Mouse (Mus musculus): ENCODE data around the gene Ttc17. TPM values are rescaled to one million over a fixed set of nuclear protein-coding genes. Genes with fewer than 3 reads are reported as not detected.
A peak's percentile ranks its signal among the peaks of the same experiment; 100 is the strongest.

Gene Ttc17
- total RNA-seq, 2 experiments from 2014 or later, result 32.7 to 35.5 TPM

- no peak for DNase-seq (ENCODE audit: extremely low spot score in 1 of 2, low spot score in 1 of 2)
Observed at GRCm38 (mm10) chr2:94302393-94302792, 104.1 kb downstream of the Ttc17 start.

- no peak for DNase-seq (ENCODE audit: extremely low spot score in 1 of 2, low spot score in 1 of 2)
Observed at GRCm38 (mm10) chr2:94301749-94302148, 104.7 kb downstream of the Ttc17 start.

GRCm38 (mm10) chr2:94297467-94297866 is 109.0 kb downstream of the Ttc17 start:
- no peak for DNase-seq (ENCODE audit: extremely low spot score in 1 of 2, low spot score in 1 of 2)

GRCm38 (mm10) chr2:94290483-94290882 is 116.0 kb downstream of the Ttc17 start:
- DNase-seq (ENCODE audit: extremely low spot score in 1 of 2, low spot score in 1 of 2), result peak; percentile 50 to 70

- DNase-seq (ENCODE audit: extremely low spot score in 1 of 2, low spot score in 1 of 2), result no peak
Observed at GRCm38 (mm10) chr2:94289659-94290058, 116.8 kb downstream of the Ttc17 start.

- DNase-seq (ENCODE audit: extremely low spot score in 1 of 2, low spot score in 1 of 2), result peak in 1 of 2 experiments; percentile 30
Observed at GRCm38 (mm10) chr2:94289169-94289568, 117.3 kb downstream of the Ttc17 start.

- DNase-seq (ENCODE audit: extremely low spot score in 1 of 2, low spot score in 1 of 2), result no peak
Observed at GRCm38 (mm10) chr2:94288086-94288485, 118.4 kb downstream of the Ttc17 start.

GRCm38 (mm10) chr2:94287435-94287834 is 119.1 kb downstream of the Ttc17 start:
- DNase-seq (ENCODE audit: extremely low spot score in 1 of 2, low spot score in 1 of 2), result no peak

- no peak for DNase-seq (ENCODE audit: extremely low spot score in 1 of 2, low spot score in 1 of 2)
Observed at GRCm38 (mm10) chr2:94283526-94283925, 123.0 kb downstream of the Ttc17 start.

GRCm38 (mm10) chr2:94279596-94279995 is 126.9 kb downstream of the Ttc17 start:
- no peak for DNase-seq (ENCODE audit: extremely low spot score in 1 of 2, low spot score in 1 of 2)

- DNase-seq (ENCODE audit: extremely low spot score in 1 of 2, low spot score in 1 of 2), result no peak
Observed at GRCm38 (mm10) chr2:94276103-94276502, 130.4 kb downstream of the Ttc17 start.

GRCm38 (mm10) chr2:94275658-94276057 is 130.8 kb downstream of the Ttc17 start:
- no peak for DNase-seq (ENCODE audit: extremely low spot score in 1 of 2, low spot score in 1 of 2)

- DNase-seq (ENCODE audit: extremely low spot score in 1 of 2, low spot score in 1 of 2), result peak; percentile 66 to 82
Observed at GRCm38 (mm10) chr2:94273154-94274021, 133.1 kb downstream of the Ttc17 start.

GRCm38 (mm10) chr2:94271176-94271575 is 135.3 kb downstream of the Ttc17 start:
- DNase-seq (ENCODE audit: extremely low spot score in 1 of 2, low spot score in 1 of 2), result no peak

GRCm38 (mm10) chr2:94268835-94269234 is 137.7 kb downstream of the Ttc17 start:
- DNase-seq (ENCODE audit: extremely low spot score in 1 of 2, low spot score in 1 of 2), result no peak

- no peak for DNase-seq (ENCODE audit: extremely low spot score in 1 of 2, low spot score in 1 of 2)
Observed at GRCm38 (mm10) chr2:94267213-94267850, 139.2 kb downstream of the Ttc17 start.

GRCm38 (mm10) chr2:94266381-94267160 is 139.9 kb downstream of the Ttc17 start:
- DNase-seq (ENCODE audit: extremely low spot score in 1 of 2, low spot score in 1 of 2), result no peak

- peak in 1 of 2 experiments; percentile 45 for DNase-seq (ENCODE audit: extremely low spot score in 1 of 2, low spot score in 1 of 2)
Observed at GRCm38 (mm10) chr2:94265221-94266191, 141.0 kb downstream of the Ttc17 start.

GRCm38 (mm10) chr2:94264631-94265098 is 141.8 kb downstream of the Ttc17 start:
- no peak for DNase-seq (ENCODE audit: extremely low spot score in 1 of 2, low spot score in 1 of 2)

GRCm38 (mm10) chr2:94264006-94264405 is 142.5 kb downstream of the Ttc17 start:
- DNase-seq (ENCODE audit: extremely low spot score in 1 of 2, low spot score in 1 of 2), result no peak
